Mouse (Mus musculus) midbrain, postnatal 0 days (tissue): ENCODE measurements at regions not wholly inside any gene's neighbourhood (a gene's known extent, or its start where the extent isn't known, plus 50 kb on each side); places are given as distances from the start of the nearest gene placed in this dataset.
A peak's percentile ranks its signal among the peaks of the same experiment; 100 is the strongest.

ENCODE experiments used
- ATAC-seq: fragments of 200-750 bp; cut with Nextera tagmentation; 2 replicates; pipeline ENCODE4 v1.8.0; 2017; ENCODE audit warnings: moderate number of reproducible peaks, mild to moderate bottlenecking, moderate TSS enrichment, moderate library complexity; ENCODE audit not compliant: low FRiP score
- DNase-seq: peaks from one replicate; pipeline ENCODE4 v3.0.0-alpha.2; 2015; ENCODE audit warnings: low spot score
- H3K27ac ChIP-seq: fragments of 300-500 bp; sonication (generic); 2 replicates; pipeline ENCODE4 v1.5.1; 2014; ENCODE audit warnings: low read depth, mild to moderate bottlenecking, low read length, mixed read lengths
- H3K27me3 ChIP-seq: fragments of 300-500 bp; sonication (generic); 2 replicates; pipeline ENCODE4 v1.6.1; 2014; ENCODE audit warnings: low read length, control low read depth, mixed read lengths; ENCODE audit not compliant: insufficient read depth
- H3K36me3 ChIP-seq: fragments of 300-500 bp; sonication (generic); 2 replicates; pipeline ENCODE4 v1.6.1; 2014; ENCODE audit warnings: low read length, control low read depth, mixed read lengths; ENCODE audit not compliant: insufficient read depth
- H3K4me1 ChIP-seq: fragments of 300-500 bp; sonication (generic); 2 replicates; pipeline ENCODE4 v1.6.1; 2014; ENCODE audit warnings: mild to moderate bottlenecking, control low read depth, antibody characterized with exemption, low read length, mixed read lengths; ENCODE audit not compliant: insufficient read depth
- H3K4me2 ChIP-seq: fragments of 300-500 bp; sonication (generic); 2 replicates; pipeline ENCODE4 v1.6.1; 2014; ENCODE audit warnings: low read depth, mild to moderate bottlenecking, low read length, mixed read lengths; ENCODE audit not compliant: poor library complexity, severe bottlenecking
- H3K4me3 ChIP-seq: fragments of 300-500 bp; sonication (generic); 2 replicates; pipeline ENCODE4 v1.5.1; 2014; ENCODE audit warnings: low read depth, mild to moderate bottlenecking, low read length, moderate library complexity
- H3K9ac ChIP-seq: fragments of 300-500 bp; sonication (generic); replicated peaks from 2 replicates; pipeline ENCODE4 v1.6.1; 2014; ENCODE audit warnings: mild to moderate bottlenecking, low read length, moderate library complexity, mixed read lengths; ENCODE audit not compliant: poor library complexity, severe bottlenecking
- H3K9me3 ChIP-seq: fragments of 300-500 bp; sonication (generic); 2 replicates; pipeline ENCODE4 v1.6.1; 2016; ENCODE audit warnings: low read length, control low read depth
- CTCF ChIP-seq: IDR thresholded peaks from 2 replicates; pipeline ENCODE4 v1.5.1; 2016; ENCODE audit warnings: antibody characterized with exemption, mild to moderate bottlenecking
- WGBS: fragments of 180-500 bp; shearing (Covaris S2); extraction: QIAGEN DNeasy Blood & Tissue Kit; methylation state at CpG from one replicate; pipeline ENCODE4 v1.1.7; 2014; 5-methylcytosine and 5-hydroxymethylcytosine counted together

GRCm38 (mm10) chr6:16667241-16667640 is 231.0 kb downstream of the Tfec start:
- H3K4me2 ChIP-seq: no peak overlapping the region
- no peak overlapping the region for H3K27ac ChIP-seq
- H3K27me3 ChIP-seq: no peaks in the 10 kb centered on the region
- ATAC-seq (no peak), DNase-seq (no peak)
- no peak overlapping the region for H3K4me3 ChIP-seq
- no peaks in the 10 kb centered on the region for H3K4me1 ChIP-seq
- H3K36me3 ChIP-seq: no peaks in the 10 kb centered on the region
- WGBS: 24% methylated on average over 6 of the region's 6 CpGs
- H3K9me3 ChIP-seq: 0 out of 2 replicates have a peak, but pooled peaks cover 6% of the 10 kb centered on the region
- no peak overlapping the region for H3K9ac ChIP-seq
- TF ChIP-seq CTCF: no peak

GRCm38 (mm10) chr6:16646269-16646668 is 252.0 kb downstream of the Tfec start:
- no peak for TF ChIP-seq CTCF
- Histone ChIP-seq H3K9ac (no peak overlapping the region), H3K36me3 (no peaks in the 10 kb centered on the region), H3K4me2 (no peak overlapping the region), H3K27me3 (no peaks in the 10 kb centered on the region), H3K4me3 (no peak overlapping the region), H3K27ac (no peak overlapping the region), H3K4me1 (no peaks in the 10 kb centered on the region), H3K9me3 (no peaks in the 10 kb centered on the region)
- 90% methylated on average over 1 of the region's 1 CpGs for WGBS
- ATAC-seq (no peak), DNase-seq (no peak)

GRCm38 (mm10) chr6:16643519-16643918 is 254.7 kb downstream of the Tfec start:
- Histone ChIP-seq H3K27ac (no peak overlapping the region), H3K36me3 (no peaks in the 10 kb centered on the region), H3K4me1 (no peaks in the 10 kb centered on the region), H3K9ac (no peak overlapping the region), H3K9me3 (no peaks in the 10 kb centered on the region), H3K27me3 (no peaks in the 10 kb centered on the region), H3K4me3 (no peak overlapping the region), H3K4me2 (no peak overlapping the region)
- no peak for TF ChIP-seq CTCF
- no peak for DNase-seq
- no peak for ATAC-seq

- H3K27ac ChIP-seq: no peak overlapping the region
- no peak overlapping the region for H3K4me2 ChIP-seq
- TF ChIP-seq CTCF: no peak
- DNase-seq (no peak), ATAC-seq (no peak)
- H3K4me3 ChIP-seq: no peak overlapping the region
- H3K9me3 ChIP-seq: no peaks in the 10 kb centered on the region
- no peak overlapping the region for H3K9ac ChIP-seq
- no peaks in the 10 kb centered on the region for H3K36me3 ChIP-seq
- no peaks in the 10 kb centered on the region for H3K4me1 ChIP-seq
- no peaks in the 10 kb centered on the region for H3K27me3 ChIP-seq
- 90% methylated on average over 13 of the region's 13 CpGs for WGBS
Observed at GRCm38 (mm10) chr6:16636736-16637304, 261.4 kb downstream of the Tfec start.

- Histone ChIP-seq H3K4me2 (no peak overlapping the region), H3K4me1 (no peaks in the 10 kb centered on the region), H3K27ac (no peak overlapping the region), H3K9ac (no peak overlapping the region), H3K27me3 (no peaks in the 10 kb centered on the region), H3K4me3 (no peak overlapping the region), H3K36me3 (no peaks in the 10 kb centered on the region), H3K9me3 (no peaks in the 10 kb centered on the region)
- 20% methylated on average over 2 of the region's 2 CpGs for WGBS
- ATAC-seq: no peak
- DNase-seq: no peak
- no peak for TF ChIP-seq CTCF
Observed at GRCm38 (mm10) chr6:16636108-16636507, 262.1 kb downstream of the Tfec start.

GRCm38 (mm10) chr6:16607393-16608023 is 290.7 kb downstream of the Tfec start:
- H3K9me3 ChIP-seq: no peaks in the 10 kb centered on the region
- DNase-seq (peak; percentile 54), ATAC-seq (0 out of 2 replicates have a peak, but pooled peaks have one; percentile 27)
- 50% methylated on average over 9 of the region's 9 CpGs for WGBS
- no peak overlapping the region for H3K4me2 ChIP-seq
- no peaks in the 10 kb centered on the region for H3K4me1 ChIP-seq
- TF ChIP-seq CTCF: no peak
- no peaks in the 10 kb centered on the region for H3K36me3 ChIP-seq
- no peak overlapping the region for H3K4me3 ChIP-seq
- H3K27me3 ChIP-seq: no peaks in the 10 kb centered on the region
- H3K9ac ChIP-seq: no peak overlapping the region
- no peak overlapping the region for H3K27ac ChIP-seq
